Mouse (Mus musculus): ENCODE data around the gene Rab27a. TPM values are rescaled to one million over a fixed set of nuclear protein-coding genes. Genes with fewer than 3 reads are reported as not detected.

Gene Rab27a
- total and polyA plus RNA-seq, 2 experiments from 2014 or later, result 1.7 to 4.0 TPM

GRCm38 (mm10) chr9:73089222-73089920, 44.7 kb downstream of the Rab27a start:
- H3K9me3 ChIP-seq (replicated peaks; ENCODE audit: control insufficient read depth, low read length), result no peaks in the 10 kb centered on the region
- no peak overlapping the region for H3K4me3 ChIP-seq (ENCODE audit: low read depth, low read length)
- DNase-seq (ENCODE audit: low spot score), result no peak
- 58% methylated on average over 16 of the region's 16 CpGs for WGBS
- TF ChIP-seq CTCF (IDR thresholded peaks at IDR 0.05; ENCODE audit: low read depth), result no peak
- no peak for TF ChIP-seq EP300 (IDR thresholded peaks at IDR 0.05; ENCODE audit: low read depth)
- no peaks in the 10 kb centered on the region for H3K27me3 ChIP-seq (ENCODE audit: control insufficient read depth, insufficient read depth, low read length)
- H3K9ac ChIP-seq (replicated peaks; ENCODE audit: low read depth, low read length), result no peak overlapping the region
- H3K27ac ChIP-seq (ENCODE audit: low read depth), result no peak overlapping the region; the same call in 1 of the 2 replicates
- no peaks in the 10 kb centered on the region for H3K4me1 ChIP-seq (ENCODE audit: control insufficient read depth, insufficient read depth)
- ATAC-seq (ENCODE audit: insufficient read depth, low read depth), result no peak
- H3K4me2 ChIP-seq (ENCODE audit: low read depth, low read length), result no peak overlapping the region
- H3K36me3 ChIP-seq (replicated peaks; ENCODE audit: control insufficient read depth, insufficient read depth, low read length), result no peaks in the 10 kb centered on the region

GRCm38 (mm10) chr9:73090121-73090520, 45.5 kb downstream of the Rab27a start:
- no peaks in the 10 kb centered on the region for H3K36me3 ChIP-seq (replicated peaks; ENCODE audit: control insufficient read depth, insufficient read depth, low read length)
- WGBS, result 74% methylated on average over 10 of the region's 10 CpGs
- no peaks in the 10 kb centered on the region for H3K4me1 ChIP-seq (ENCODE audit: control insufficient read depth, insufficient read depth)
- DNase-seq (ENCODE audit: low spot score) (no peak), ATAC-seq (ENCODE audit: insufficient read depth, low read depth) (no peak)
- H3K4me3 ChIP-seq (ENCODE audit: low read depth, low read length), result no peak overlapping the region
- TF ChIP-seq EP300 (IDR thresholded peaks at IDR 0.05; ENCODE audit: low read depth) (no peak), CTCF (IDR thresholded peaks at IDR 0.05; ENCODE audit: low read depth) (no peak)
- no peaks in the 10 kb centered on the region for H3K27me3 ChIP-seq (ENCODE audit: control insufficient read depth, insufficient read depth, low read length)
- H3K4me2 ChIP-seq (ENCODE audit: low read depth, low read length), result no peak overlapping the region
- H3K9me3 ChIP-seq (replicated peaks; ENCODE audit: control insufficient read depth, low read length), result no peaks in the 10 kb centered on the region
- no peak overlapping the region for H3K9ac ChIP-seq (replicated peaks; ENCODE audit: low read depth, low read length)
- no peak overlapping the region for H3K27ac ChIP-seq (ENCODE audit: low read depth)

- H3K4me1 ChIP-seq (ENCODE audit: control insufficient read depth, insufficient read depth), result no peaks in the 10 kb centered on the region
- no peaks in the 10 kb centered on the region for H3K36me3 ChIP-seq (replicated peaks; ENCODE audit: control insufficient read depth, insufficient read depth, low read length)
- H3K9me3 ChIP-seq (replicated peaks; ENCODE audit: control insufficient read depth, low read length), result no peaks in the 10 kb centered on the region
- no peak overlapping the region for H3K27ac ChIP-seq (ENCODE audit: low read depth)
- no peak overlapping the region for H3K9ac ChIP-seq (replicated peaks; ENCODE audit: low read depth, low read length)
- H3K4me2 ChIP-seq (ENCODE audit: low read depth, low read length), result no peak overlapping the region
- no peak for ATAC-seq (ENCODE audit: insufficient read depth, low read depth)
- TF ChIP-seq EP300 (IDR thresholded peaks at IDR 0.05; ENCODE audit: low read depth) (no peak), CTCF (IDR thresholded peaks at IDR 0.05; ENCODE audit: low read depth) (peak; percentile 95)
- no peak overlapping the region for H3K4me3 ChIP-seq (ENCODE audit: low read depth, low read length)
- WGBS, result 0% methylated on average over 1 of the region's 1 CpGs
- DNase-seq (ENCODE audit: low spot score), result peak; percentile 39
- 0 out of 2 replicates have a peak, but pooled peaks cover 3% of the 10 kb centered on the region for H3K27me3 ChIP-seq (ENCODE audit: control insufficient read depth, insufficient read depth, low read length)
Measured at GRCm38 (mm10) chr9:73091747-73092146, 47.1 kb downstream of the Rab27a start.

- no peak overlapping the region for H3K4me3 ChIP-seq (ENCODE audit: low read depth, low read length)
- H3K27me3 ChIP-seq (ENCODE audit: control insufficient read depth, insufficient read depth, low read length), result 0 out of 2 replicates have a peak, but pooled peaks cover 3% of the 10 kb centered on the region
- DNase-seq (ENCODE audit: low spot score) (no peak), ATAC-seq (ENCODE audit: insufficient read depth, low read depth) (no peak)
- H3K9me3 ChIP-seq (replicated peaks; ENCODE audit: control insufficient read depth, low read length), result no peaks in the 10 kb centered on the region
- H3K4me2 ChIP-seq (ENCODE audit: low read depth, low read length), result no peak overlapping the region
- H3K27ac ChIP-seq (ENCODE audit: low read depth), result no peak overlapping the region
- no peaks in the 10 kb centered on the region for H3K36me3 ChIP-seq (replicated peaks; ENCODE audit: control insufficient read depth, insufficient read depth, low read length)
- H3K4me1 ChIP-seq (ENCODE audit: control insufficient read depth, insufficient read depth), result no peaks in the 10 kb centered on the region
- 49% methylated on average over 17 of the region's 17 CpGs for WGBS
- no peak overlapping the region for H3K9ac ChIP-seq (replicated peaks; ENCODE audit: low read depth, low read length)
- TF ChIP-seq EP300 (IDR thresholded peaks at IDR 0.05; ENCODE audit: low read depth) (no peak), CTCF (IDR thresholded peaks at IDR 0.05; ENCODE audit: low read depth) (no peak)
Measured at GRCm38 (mm10) chr9:73094580-73094979, 49.9 kb downstream of the Rab27a start.

GRCm38 (mm10) chr9:73097898-73098297, 53.2 kb downstream of the Rab27a start:
- H3K4me3 ChIP-seq (ENCODE audit: low read depth, low read length), result no peak overlapping the region
- no peak for TF ChIP-seq EP300 (IDR thresholded peaks at IDR 0.05; ENCODE audit: low read depth)
- no peak for TF ChIP-seq CTCF (IDR thresholded peaks at IDR 0.05; ENCODE audit: low read depth)
- H3K27me3 ChIP-seq (ENCODE audit: control insufficient read depth, insufficient read depth, low read length), result peaks cover 10% of the 10 kb centered on the region
- 0 out of 2 replicates have a peak, but pooled peaks cover under 1% of the 10 kb centered on the region for H3K4me1 ChIP-seq (ENCODE audit: control insufficient read depth, insufficient read depth)
- H3K4me2 ChIP-seq (ENCODE audit: low read depth, low read length), result no peak overlapping the region
- DNase-seq (ENCODE audit: low spot score) (no peak), ATAC-seq (ENCODE audit: insufficient read depth, low read depth) (no peak)
- H3K9ac ChIP-seq (replicated peaks; ENCODE audit: low read depth, low read length), result no peak overlapping the region
- WGBS, result 55% methylated on average over 2 of the region's 2 CpGs
- H3K27ac ChIP-seq (ENCODE audit: low read depth), result no peak overlapping the region
- no peaks in the 10 kb centered on the region for H3K36me3 ChIP-seq (replicated peaks; ENCODE audit: control insufficient read depth, insufficient read depth, low read length)
- H3K9me3 ChIP-seq (replicated peaks; ENCODE audit: control insufficient read depth, low read length), result no peaks in the 10 kb centered on the region

- Histone ChIP-seq H3K27me3 (ENCODE audit: control insufficient read depth, insufficient read depth, low read length) (peaks cover 24% of the 10 kb centered on the region), H3K36me3 (replicated peaks; ENCODE audit: control insufficient read depth, insufficient read depth, low read length) (no peaks in the 10 kb centered on the region), H3K9me3 (replicated peaks; ENCODE audit: control insufficient read depth, low read length) (no peaks in the 10 kb centered on the region), H3K27ac (ENCODE audit: low read depth) (no peak within 1 kb of the TSS), H3K9ac (replicated peaks; ENCODE audit: low read depth, low read length) (no peak within 1 kb of the TSS), H3K4me2 (ENCODE audit: low read depth, low read length) (no peak within 1 kb of the TSS), H3K4me1 (ENCODE audit: control insufficient read depth, insufficient read depth) (peaks cover 9% of the 10 kb centered on the region; the same call in 1 of the 2 replicates), H3K4me3 (ENCODE audit: low read depth, low read length) (no peak within 1 kb of the TSS)
- TF ChIP-seq EP300 (IDR thresholded peaks at IDR 0.05; ENCODE audit: low read depth) (no peak), CTCF (IDR thresholded peaks at IDR 0.05; ENCODE audit: low read depth) (no peak)
- 82% methylated on average over 5 of the region's 5 CpGs for WGBS
- ATAC-seq (ENCODE audit: insufficient read depth, low read depth) (no peak), DNase-seq (ENCODE audit: low spot score) (no peak)
Measured at GRCm38 (mm10) chr9:73101536-73101935, 56.9 kb downstream of the Rab27a start, which contains the start of gene Khdc3. Gene Khdc3 (plus strand): TSS chr9:73101836.

Data from heart, postnatal 0 days (tissue).